Mouse (Mus musculus): ENCODE results near the gene Mcm10. TPM values are rescaled to one million over a fixed set of nuclear protein-coding genes. Genes with fewer than 3 reads are reported as not detected.
A peak's percentile ranks its signal among the peaks of the same experiment; 100 is the strongest.
"Not testable (repeated sequence)": the region's sequence is repeated elsewhere in the genome, so short reads cannot be mapped to it uniquely, and the experiment has no call there.

Mcm10 gene
- polyA plus RNA-seq, 1 experiment from 2014 or later, result 17.9 TPM

- WGBS, result 10% methylated on average over 5 of the region's 5 CpGs
- no peaks in the 10 kb centered on the region for H3K4me1 ChIP-seq (ENCODE audit: control insufficient read depth, insufficient read depth, low read length)
- H3K36me3 ChIP-seq (ENCODE audit: control insufficient read depth, insufficient read depth, low read length), result no peaks in the 10 kb centered on the region
- ATAC-seq, result no peak
- no peak overlapping the region for H3K4me2 ChIP-seq (ENCODE audit: low read length)
- no peak for DNase-seq (ENCODE audit: low spot score)
- H3K9me3 ChIP-seq (replicated peaks; ENCODE audit: control insufficient read depth, low read length), result no peaks in the 10 kb centered on the region
- no peaks in the 10 kb centered on the region for H3K27me3 ChIP-seq (replicated peaks; ENCODE audit: control insufficient read depth, insufficient read depth, low read length)
- H3K27ac ChIP-seq (ENCODE audit: low read depth, low read length), result no peak overlapping the region
- no peak overlapping the region for H3K9ac ChIP-seq (ENCODE audit: low read length)
- H3K4me3 ChIP-seq (ENCODE audit: low read depth, low read length), result no peak overlapping the region
Measured at GRCm38 (mm10) chr2:4983987-4984386, 28.6 kb downstream of the Mcm10 start.

DNA sequence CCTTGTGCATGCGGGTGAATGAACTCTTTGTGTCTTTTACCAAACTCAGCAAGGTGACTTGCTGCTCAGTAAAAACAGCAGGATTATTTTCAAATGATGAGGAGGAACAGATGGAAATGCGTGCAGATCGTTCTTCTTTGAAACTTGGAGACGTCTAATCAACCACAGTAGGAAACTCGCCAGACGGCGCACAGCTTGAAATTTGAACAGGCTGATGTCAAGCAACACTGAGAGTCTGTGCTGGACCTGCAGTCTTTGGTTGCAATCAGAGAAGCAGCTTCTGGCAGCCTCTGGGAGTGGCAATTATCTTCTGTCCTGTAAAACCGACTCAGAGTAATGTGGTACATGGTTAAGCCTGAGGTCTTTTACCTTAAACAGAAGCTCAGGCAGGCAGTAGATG is 34.5 kb downstream of the Mcm10 start:
- Histone ChIP-seq H3K36me3 (ENCODE audit: control insufficient read depth, insufficient read depth, low read length) (no peaks in the 10 kb centered on the region), H3K27me3 (replicated peaks; ENCODE audit: control insufficient read depth, insufficient read depth, low read length) (no peaks in the 10 kb centered on the region), H3K4me3 (ENCODE audit: low read depth, low read length) (no peak overlapping the region), H3K27ac (ENCODE audit: low read depth, low read length) (peak overlapping the region; percentile 10; the same call in 1 of the 2 replicates), H3K4me1 (ENCODE audit: control insufficient read depth, insufficient read depth, low read length) (peaks cover 3% of the 10 kb centered on the region), H3K9me3 (replicated peaks; ENCODE audit: control insufficient read depth, low read length) (no peaks in the 10 kb centered on the region), H3K9ac (ENCODE audit: low read length) (no peak overlapping the region), H3K4me2 (ENCODE audit: low read length) (no peak overlapping the region)
- ATAC-seq, result peak; percentile 63; the same call in 1 of the 2 replicates
- 11% methylated on average over 8 of the region's 8 CpGs for WGBS
- peak; percentile 81 for DNase-seq (ENCODE audit: low spot score)

DNA sequence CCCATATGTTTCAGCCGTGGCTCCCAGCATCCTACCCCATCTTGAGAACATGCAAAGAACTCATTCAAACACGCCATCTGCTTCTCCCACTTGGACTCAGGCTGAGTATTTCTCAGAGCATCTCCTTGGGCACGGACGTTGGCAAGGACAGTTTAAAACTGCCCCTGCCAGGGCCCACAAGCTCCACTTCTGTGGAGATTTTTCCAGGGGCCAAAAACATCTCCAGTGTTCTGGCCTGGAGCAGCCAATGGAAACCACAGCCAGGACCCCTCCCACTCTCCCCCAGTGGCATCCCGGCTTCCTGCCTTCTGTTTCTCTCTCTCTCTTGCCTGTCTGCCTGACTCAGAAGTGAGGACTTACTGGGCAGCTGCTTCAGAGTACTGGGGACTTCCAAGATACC is 36.8 kb downstream of the Mcm10 start, which contains the start of gene Ucma:
Gene Ucma, plus strand, starts transcription at position 316 of the 400 bp plus-strand sequence.
- H3K27ac ChIP-seq (ENCODE audit: low read depth, low read length), result no peak within 1 kb of the TSS
- no peaks in the 10 kb centered on the region for H3K9me3 ChIP-seq (replicated peaks; ENCODE audit: control insufficient read depth, low read length)
- peaks cover 3% of the 10 kb centered on the region for H3K4me1 ChIP-seq (ENCODE audit: control insufficient read depth, insufficient read depth, low read length)
- DNase-seq (ENCODE audit: low spot score) (peak; percentile 17), ATAC-seq (no peak; the same call in 1 of the 2 replicates)
- WGBS, result 60% methylated on average over 5 of the region's 5 CpGs
- H3K4me2 ChIP-seq (ENCODE audit: low read length), result no peak within 1 kb of the TSS
- H3K36me3 ChIP-seq (ENCODE audit: control insufficient read depth, insufficient read depth, low read length), result no peaks in the 10 kb centered on the region
- no peak within 1 kb of the TSS for H3K9ac ChIP-seq (ENCODE audit: low read length)
- no peaks in the 10 kb centered on the region for H3K27me3 ChIP-seq (replicated peaks; ENCODE audit: control insufficient read depth, insufficient read depth, low read length)
- no peak within 1 kb of the TSS for H3K4me3 ChIP-seq (ENCODE audit: low read depth, low read length)

DNA sequence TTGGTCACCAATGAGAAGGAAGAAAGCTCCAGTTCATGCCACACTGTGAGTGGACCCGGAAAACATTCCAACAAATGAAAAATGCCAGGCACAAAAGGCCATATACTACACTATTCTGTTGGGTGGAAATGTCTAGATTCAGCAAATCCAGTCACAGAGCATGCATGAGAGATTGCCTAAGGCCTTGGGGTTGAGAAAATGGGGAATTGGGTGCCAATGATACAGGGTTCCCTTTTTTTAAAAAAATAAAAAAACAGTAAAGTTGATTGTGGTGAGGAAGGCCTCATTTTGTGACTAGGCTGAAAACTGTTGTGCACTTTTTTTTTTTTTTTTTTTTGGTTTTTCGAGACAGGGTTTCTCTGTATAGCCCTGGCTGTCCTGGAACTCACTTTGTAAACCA is 43.5 kb downstream of the Mcm10 start:
- WGBS, result 98% methylated on average over 1 of the region's 2 CpGs
- H3K4me3 ChIP-seq (ENCODE audit: low read depth, low read length), result no peak overlapping the region
- DNase-seq (ENCODE audit: low spot score) (no peak), ATAC-seq (no peak)
- no peak overlapping the region for H3K9ac ChIP-seq (ENCODE audit: low read length)
- H3K36me3 ChIP-seq (ENCODE audit: control insufficient read depth, insufficient read depth, low read length), result no peaks in the 10 kb centered on the region
- no peaks in the 10 kb centered on the region for H3K4me1 ChIP-seq (ENCODE audit: control insufficient read depth, insufficient read depth, low read length)
- H3K27ac ChIP-seq (ENCODE audit: low read depth, low read length), result no peak overlapping the region
- H3K4me2 ChIP-seq (ENCODE audit: low read length), result no peak overlapping the region
- no peaks in the 10 kb centered on the region for H3K9me3 ChIP-seq (replicated peaks; ENCODE audit: control insufficient read depth, low read length)
- no peaks in the 10 kb centered on the region for H3K27me3 ChIP-seq (replicated peaks; ENCODE audit: control insufficient read depth, insufficient read depth, low read length)

DNA sequence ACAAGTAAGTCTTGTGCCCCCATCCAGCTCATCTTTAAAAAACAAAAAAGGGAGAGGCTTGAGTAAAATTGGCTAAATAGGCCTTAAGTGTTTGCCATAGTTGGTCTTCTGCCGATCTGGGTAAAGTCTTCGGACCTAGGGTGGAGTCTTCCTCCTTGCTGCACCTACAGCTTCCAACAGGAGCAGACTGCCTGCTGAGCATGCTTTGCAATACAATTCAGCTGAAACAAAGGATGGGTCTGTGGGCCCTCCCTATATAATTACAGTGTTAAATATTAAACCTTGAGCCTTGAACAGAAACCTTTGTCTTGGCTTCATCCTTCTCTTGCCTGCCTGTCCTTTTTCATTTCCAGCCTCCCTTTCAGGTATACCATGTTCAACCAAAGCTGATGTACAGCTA is 44.8 kb downstream of the Mcm10 start:
- no peak for ATAC-seq
- no peak overlapping the region for H3K4me3 ChIP-seq (ENCODE audit: low read depth, low read length)
- no peak overlapping the region for H3K4me2 ChIP-seq (ENCODE audit: low read length)
- no peak overlapping the region for H3K9ac ChIP-seq (ENCODE audit: low read length)
- 92% methylated on average over 2 of the region's 2 CpGs for WGBS
- H3K4me1 ChIP-seq (ENCODE audit: control insufficient read depth, insufficient read depth, low read length), result no peaks in the 10 kb centered on the region
- H3K36me3 ChIP-seq (ENCODE audit: control insufficient read depth, insufficient read depth, low read length), result no peaks in the 10 kb centered on the region
- DNase-seq (ENCODE audit: low spot score), result no peak
- no peaks in the 10 kb centered on the region for H3K27me3 ChIP-seq (replicated peaks; ENCODE audit: control insufficient read depth, insufficient read depth, low read length)
- no peaks in the 10 kb centered on the region for H3K9me3 ChIP-seq (replicated peaks; ENCODE audit: control insufficient read depth, low read length)
- no peak overlapping the region for H3K27ac ChIP-seq (ENCODE audit: low read depth, low read length)

- H3K4me1 ChIP-seq (ENCODE audit: control insufficient read depth, insufficient read depth, low read length), result no peaks in the 10 kb centered on the region
- 91% methylated on average over 12 of the region's 12 CpGs for WGBS
- no peak for ATAC-seq
- no peaks in the 10 kb centered on the region for H3K36me3 ChIP-seq (ENCODE audit: control insufficient read depth, insufficient read depth, low read length)
- no peak overlapping the region for H3K27ac ChIP-seq (ENCODE audit: low read depth, low read length)
- no peak overlapping the region for H3K4me2 ChIP-seq (ENCODE audit: low read length)
- H3K9ac ChIP-seq (ENCODE audit: low read length), result no peak overlapping the region
- no peak overlapping the region for H3K4me3 ChIP-seq (ENCODE audit: low read depth, low read length)
- no peak for DNase-seq (ENCODE audit: low spot score)
- no peaks in the 10 kb centered on the region for H3K27me3 ChIP-seq (replicated peaks; ENCODE audit: control insufficient read depth, insufficient read depth, low read length)
- no peaks in the 10 kb centered on the region for H3K9me3 ChIP-seq (replicated peaks; ENCODE audit: control insufficient read depth, low read length)
Measured at GRCm38 (mm10) chr2:4958039-4958438, 54.6 kb downstream of the Mcm10 start.

DNA sequence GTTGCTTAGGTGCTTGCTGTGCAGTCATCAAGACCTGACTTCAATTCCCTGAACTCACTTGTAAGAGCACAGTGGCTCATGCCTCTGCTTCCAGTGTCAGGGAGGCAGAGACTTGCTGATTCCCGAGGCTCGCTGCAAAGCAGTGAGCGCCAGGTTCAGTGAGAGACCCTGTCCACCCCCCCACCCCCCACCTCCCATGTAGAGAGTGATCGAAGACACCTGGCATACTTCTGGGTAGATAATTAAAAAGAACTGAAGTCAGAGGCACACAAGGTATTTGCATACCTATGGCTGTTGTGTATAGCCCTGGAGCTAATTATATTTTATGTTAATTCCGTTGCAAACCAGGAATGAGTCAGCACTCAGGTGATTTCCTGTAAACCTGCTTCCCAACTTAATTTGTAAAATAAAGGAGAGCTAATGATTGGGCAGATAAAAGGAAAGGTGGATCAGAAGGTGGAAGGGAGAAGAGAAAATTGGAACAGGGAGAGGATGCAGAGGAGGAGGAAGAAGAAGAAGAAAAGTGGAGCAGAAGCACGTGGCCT is 58.3 kb downstream of the Mcm10 start:
- Histone ChIP-seq H3K4me3 (ENCODE audit: low read depth, low read length) (no peak overlapping the region), H3K4me1 (ENCODE audit: control insufficient read depth, insufficient read depth, low read length) (no peaks in the 10 kb centered on the region), H3K9me3 (replicated peaks; ENCODE audit: control insufficient read depth, low read length) (peaks cover 2% of the 10 kb centered on the region; the same call in 1 of the 2 replicates), H3K27ac (ENCODE audit: low read depth, low read length) (no peak overlapping the region), H3K9ac (ENCODE audit: low read length) (no peak overlapping the region), H3K27me3 (replicated peaks; ENCODE audit: control insufficient read depth, insufficient read depth, low read length) (no peaks in the 10 kb centered on the region), H3K4me2 (ENCODE audit: low read length) (no peak overlapping the region), H3K36me3 (ENCODE audit: control insufficient read depth, insufficient read depth, low read length) (no peaks in the 10 kb centered on the region)
- ATAC-seq, result no peak
- WGBS, result 86% methylated on average over 6 of the region's 6 CpGs
- DNase-seq (ENCODE audit: low spot score), result no peak

DNA sequence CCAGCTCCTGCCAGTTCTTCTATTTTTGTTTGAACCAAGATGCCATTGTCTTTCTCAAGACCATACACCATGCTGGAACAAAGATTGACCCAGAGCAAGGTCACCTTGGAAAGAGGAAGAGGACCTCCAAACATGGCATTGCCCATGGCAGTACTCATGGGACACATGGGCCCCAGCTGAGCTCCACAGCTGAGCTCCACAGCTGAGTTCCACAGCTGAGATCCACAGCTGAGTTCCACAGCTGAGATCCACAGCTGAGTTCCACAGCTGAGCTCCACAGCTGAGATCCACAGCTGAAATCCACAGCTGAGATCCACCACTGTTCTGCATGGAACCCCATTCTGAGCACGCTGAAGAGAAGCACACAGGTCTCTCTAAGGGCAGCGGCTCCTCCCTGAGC is 61.6 kb downstream of the Mcm10 start:
- Histone ChIP-seq H3K4me2 (ENCODE audit: low read length) (no peak overlapping the region), H3K9ac (ENCODE audit: low read length) (no peak overlapping the region), H3K4me1 (ENCODE audit: control insufficient read depth, insufficient read depth, low read length) (no peaks in the 10 kb centered on the region), H3K9me3 (replicated peaks; ENCODE audit: control insufficient read depth, low read length) (peaks cover 2% of the 10 kb centered on the region; the same call in 1 of the 2 replicates), H3K4me3 (ENCODE audit: low read depth, low read length) (no peak overlapping the region), H3K36me3 (ENCODE audit: control insufficient read depth, insufficient read depth, low read length) (no peaks in the 10 kb centered on the region), H3K27ac (ENCODE audit: low read depth, low read length) (no peak overlapping the region), H3K27me3 (replicated peaks; ENCODE audit: control insufficient read depth, insufficient read depth, low read length) (no peaks in the 10 kb centered on the region)
- no peak for DNase-seq (ENCODE audit: low spot score)
- ATAC-seq, result no peak
- WGBS, result 99% methylated on average over 2 of the region's 2 CpGs

- WGBS, result 96% methylated on average over 7 of the region's 8 CpGs
- H3K9ac ChIP-seq (ENCODE audit: low read length); H3K4me2 ChIP-seq (ENCODE audit: low read length); H3K4me3 ChIP-seq (ENCODE audit: low read depth, low read length); DNase-seq (ENCODE audit: low spot score); H3K4me1 ChIP-seq (ENCODE audit: control insufficient read depth, insufficient read depth, low read length); H3K36me3 ChIP-seq (ENCODE audit: control insufficient read depth, insufficient read depth, low read length); H3K27me3 ChIP-seq (replicated peaks; ENCODE audit: control insufficient read depth, insufficient read depth, low read length); H3K27ac ChIP-seq (ENCODE audit: low read depth, low read length); ATAC-seq; H3K9me3 ChIP-seq (replicated peaks; ENCODE audit: control insufficient read depth, low read length): not testable (repeated sequence)
Measured at GRCm38 (mm10) chr2:4949691-4950090, 62.9 kb downstream of the Mcm10 start.

Measured in forebrain, embryonic 14.5 days (tissue).